Mouse (Mus musculus) midbrain, embryonic 11.5 days (tissue): Measurements from ENCODE around the gene Rnaseh2b. TPM values are rescaled to one million over a fixed set of nuclear protein-coding genes. Genes with fewer than 3 reads are reported as not detected.

Experiments
- ATAC-seq: fragments of 200-750 bp; cut with Nextera tagmentation; 2 replicates; pipeline ENCODE4 v1.8.0; 2017; ENCODE audit warnings: moderate TSS enrichment, moderate library complexity; ENCODE audit not compliant: low FRiP score
- DNase-seq: peaks from one replicate; pipeline ENCODE4 v3.0.0; 2015; ENCODE audit warnings: low spot score; ENCODE audit errors: missing footprints
- H3K27ac ChIP-seq: fragments of 300-500 bp; sonication (generic); 2 replicates; pipeline ENCODE4 v1.5.1; 2014; ENCODE audit warnings: low read depth, low read length
- H3K27me3 ChIP-seq: fragments of 300-500 bp; sonication (generic); 2 replicates; pipeline ENCODE4 v1.6.1; 2014; ENCODE audit warnings: mild to moderate bottlenecking, low read length, moderate library complexity, mixed read lengths; ENCODE audit not compliant: control insufficient read depth, insufficient read depth
- H3K36me3 ChIP-seq: fragments of 300-500 bp; sonication (generic); 2 replicates; pipeline ENCODE4 v1.6.1; 2014; ENCODE audit warnings: mild to moderate bottlenecking, low read length, moderate library complexity, mixed read lengths; ENCODE audit not compliant: control insufficient read depth, insufficient read depth
- H3K4me1 ChIP-seq: fragments of 300-500 bp; sonication (generic); 2 replicates; pipeline ENCODE4 v1.6.1; 2014; ENCODE audit warnings: low read length; ENCODE audit not compliant: control insufficient read depth, insufficient read depth
- H3K4me2 ChIP-seq: fragments of 300-500 bp; sonication (generic); 2 replicates; pipeline ENCODE4 v1.6.1; 2014; ENCODE audit warnings: mild to moderate bottlenecking, moderate library complexity
- H3K4me3 ChIP-seq: fragments of 300-500 bp; sonication (generic); 2 replicates; pipeline ENCODE4 v1.5.1; 2014; ENCODE audit warnings: low read depth, low read length
- H3K9ac ChIP-seq: fragments of 300-500 bp; sonication (generic); 2 replicates; pipeline ENCODE4 v1.6.1; 2014; ENCODE audit warnings: low read length
- H3K9me3 ChIP-seq: fragments of 300-500 bp; sonication (generic); 2 replicates; pipeline ENCODE4 v1.6.1; 2016; ENCODE audit warnings: low read length; ENCODE audit not compliant: control insufficient read depth
- WGBS: fragments of 180-500 bp; shearing (Covaris S2); extraction: QIAGEN DNeasy Blood & Tissue Kit; methylation state at CpG from one replicate; pipeline ENCODE4 v1.1.7; 2014; 5-methylcytosine and 5-hydroxymethylcytosine counted together
- polyA plus RNA-seq: library from polyadenylated mRNA; unstranded; fragments of >200 nt; fragmentation: Nextera tagmentation; extraction: Ambion mirVana; gene quantifications from 2 replicates; pipeline ENCODE4 v1.2.1, GENCODE M21; 2014

The Rnaseh2b gene
- polyA plus RNA-seq, 1 experiment from 2014 or later, result 78.1 TPM

DNA sequence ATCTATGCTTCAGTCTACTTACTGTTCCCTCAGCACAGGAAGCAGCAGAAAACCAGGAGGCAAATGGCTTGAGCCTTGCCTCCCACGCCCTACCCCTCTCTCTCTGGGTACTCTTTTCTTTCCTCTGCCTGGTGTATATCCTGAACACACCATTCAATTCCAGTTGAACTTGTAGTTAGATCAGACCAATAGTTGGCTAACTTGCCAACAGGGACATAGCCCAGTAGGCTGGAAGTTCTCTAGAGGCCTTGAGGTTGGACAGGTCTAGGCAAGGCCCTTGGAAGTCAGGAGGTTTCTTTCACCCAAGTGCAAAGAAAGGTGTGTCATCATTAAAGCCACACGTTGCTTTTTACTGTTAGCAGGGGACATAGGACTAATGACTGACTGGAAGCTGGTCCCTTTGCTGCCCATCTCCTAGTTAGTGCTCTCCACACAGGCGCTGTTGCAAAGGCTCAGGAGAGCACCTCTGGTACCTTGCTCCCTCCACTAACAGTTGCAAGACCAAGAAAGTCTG is 91.5 kb downstream of the Rnaseh2b start:
- H3K27ac ChIP-seq, result no peak overlapping the region
- no peaks in the 10 kb centered on the region for H3K36me3 ChIP-seq
- DNase-seq, result peak; percentile 70
- no peak for ATAC-seq
- WGBS, result 98% methylated on average over 3 of the region's 3 CpGs
- no peaks in the 10 kb centered on the region for H3K27me3 ChIP-seq
- H3K9ac ChIP-seq, result no peak overlapping the region
- H3K4me2 ChIP-seq, result no peak overlapping the region
- H3K4me3 ChIP-seq, result no peak overlapping the region
- H3K9me3 ChIP-seq, result no peaks in the 10 kb centered on the region
- H3K4me1 ChIP-seq, result no peaks in the 10 kb centered on the region

DNA sequence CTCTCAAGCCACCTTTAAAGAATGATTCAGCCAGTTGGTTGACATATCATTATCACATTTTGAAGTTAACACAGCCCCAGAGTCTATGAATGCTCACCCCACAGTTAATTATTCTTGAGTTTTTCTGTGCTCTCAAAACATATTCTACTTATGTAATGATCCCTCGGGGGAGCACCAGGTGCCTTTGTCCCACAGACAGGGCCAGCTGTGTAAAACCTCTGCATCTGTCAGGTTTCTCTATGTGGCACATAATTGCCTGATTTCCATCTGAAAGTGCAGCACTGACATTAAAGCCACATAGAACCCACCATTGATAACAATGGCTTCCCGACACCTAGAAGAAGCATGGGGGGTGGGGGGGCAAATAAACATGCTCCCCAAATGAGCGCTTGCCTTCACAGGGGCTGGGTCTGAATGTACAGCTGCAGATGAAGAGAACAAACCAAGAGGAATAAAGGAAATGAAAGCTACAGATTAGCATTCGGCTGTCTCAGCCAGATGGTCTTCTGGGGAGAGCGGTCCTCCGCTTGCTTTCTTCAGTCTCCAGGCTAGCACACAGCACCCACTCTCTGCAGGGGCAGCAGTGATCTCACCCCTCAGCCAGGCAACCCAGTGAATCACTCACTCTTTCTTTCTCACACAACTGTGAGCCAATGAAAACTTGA is 96.8 kb downstream of the Rnaseh2b start:
- peak; percentile 85 for DNase-seq

DNA sequence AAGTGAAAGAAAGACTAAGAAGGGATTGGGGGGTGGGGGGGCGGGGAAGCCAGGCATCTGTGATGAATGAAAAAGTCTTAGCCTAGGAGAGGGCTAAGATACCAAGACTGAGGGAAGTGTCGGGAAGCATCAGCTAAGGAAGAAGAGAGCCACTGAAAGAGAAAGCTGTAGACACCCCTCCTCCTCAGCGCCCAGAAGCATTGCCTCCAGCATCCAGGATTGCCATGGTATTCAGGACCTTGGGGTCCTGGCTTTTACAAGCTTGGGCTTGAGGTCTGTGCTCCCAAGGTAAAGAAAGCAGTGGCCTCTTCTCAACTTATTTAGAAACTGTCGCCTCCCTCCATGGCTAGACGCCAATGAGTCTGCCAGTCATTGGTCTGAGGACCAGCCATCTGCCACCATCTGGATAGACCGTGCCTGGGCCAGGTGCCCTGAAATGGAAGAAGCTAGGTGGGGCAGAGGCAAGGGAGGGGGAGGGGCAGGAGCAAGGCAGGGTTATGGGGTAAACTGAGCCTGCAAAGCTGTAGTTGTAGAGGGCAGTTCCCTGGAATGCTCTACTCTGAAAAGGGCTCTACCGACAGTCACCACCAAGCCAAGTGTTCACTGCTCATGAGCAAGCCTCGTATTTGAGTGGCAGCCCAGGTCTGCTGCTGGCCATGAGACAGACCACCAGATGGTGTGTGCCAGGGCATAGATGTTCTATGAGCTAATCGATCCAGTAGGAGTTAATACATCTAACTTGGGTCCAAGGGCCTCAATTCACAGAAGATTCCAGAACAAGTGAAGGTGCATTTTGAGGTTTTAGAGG is 97.5 kb downstream of the Rnaseh2b start:
- DNase-seq (peak; percentile 85), ATAC-seq (0 out of 2 replicates have a peak, but pooled peaks have one; percentile 44)
- 75% methylated on average over 9 of the region's 9 CpGs for WGBS
- Histone ChIP-seq H3K27me3 (no peaks in the 10 kb centered on the region), H3K9ac (no peak overlapping the region), H3K4me3 (no peak overlapping the region), H3K36me3 (no peaks in the 10 kb centered on the region), H3K4me2 (no peak overlapping the region), H3K27ac (peak overlapping the region; percentile 48), H3K9me3 (no peaks in the 10 kb centered on the region), H3K4me1 (peaks cover 8% of the 10 kb centered on the region)

More for the DNA sequence above, 96.8 kb downstream of the Rnaseh2b start:
- Histone ChIP-seq H3K4me2 (no peak overlapping the region; the same call in 1 of the 2 replicates), H3K9ac (no peak overlapping the region), H3K36me3 (no peaks in the 10 kb centered on the region), H3K27me3 (no peaks in the 10 kb centered on the region), H3K4me1 (peaks cover 8% of the 10 kb centered on the region), H3K4me3 (no peak overlapping the region), H3K9me3 (no peaks in the 10 kb centered on the region), H3K27ac (peak overlapping the region; percentile 48)
- peak; percentile 62 for ATAC-seq
- 40% methylated on average over 6 of the region's 6 CpGs for WGBS

DNA sequence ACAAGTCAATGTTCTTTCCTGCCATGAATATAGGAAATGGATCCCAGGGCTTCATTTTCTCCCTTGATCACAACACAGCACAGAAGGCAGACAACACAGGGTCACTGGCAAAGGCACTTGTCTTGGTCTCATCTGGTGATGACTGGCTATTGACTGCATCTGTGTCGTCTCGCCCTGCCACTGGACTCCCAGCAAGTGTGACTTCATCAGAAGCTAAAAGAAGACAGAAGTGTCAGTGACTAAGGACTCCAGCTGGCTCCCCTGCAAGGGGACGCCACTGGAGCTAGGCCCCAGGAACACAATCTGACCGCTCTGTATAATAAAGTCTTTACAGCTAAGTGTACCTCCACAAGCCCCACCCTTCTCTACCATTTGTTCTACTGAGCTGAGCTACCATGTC is 100.4 kb downstream of the Rnaseh2b start:
- ATAC-seq (no peak), DNase-seq (no peak)
- Histone ChIP-seq H3K27me3 (no peaks in the 10 kb centered on the region), H3K27ac (no peak overlapping the region), H3K9ac (no peak overlapping the region), H3K36me3 (no peaks in the 10 kb centered on the region), H3K4me1 (peaks cover 8% of the 10 kb centered on the region), H3K4me3 (no peak overlapping the region), H3K4me2 (no peak overlapping the region), H3K9me3 (no peaks in the 10 kb centered on the region)
- 81% methylated on average over 4 of the region's 4 CpGs for WGBS

DNA sequence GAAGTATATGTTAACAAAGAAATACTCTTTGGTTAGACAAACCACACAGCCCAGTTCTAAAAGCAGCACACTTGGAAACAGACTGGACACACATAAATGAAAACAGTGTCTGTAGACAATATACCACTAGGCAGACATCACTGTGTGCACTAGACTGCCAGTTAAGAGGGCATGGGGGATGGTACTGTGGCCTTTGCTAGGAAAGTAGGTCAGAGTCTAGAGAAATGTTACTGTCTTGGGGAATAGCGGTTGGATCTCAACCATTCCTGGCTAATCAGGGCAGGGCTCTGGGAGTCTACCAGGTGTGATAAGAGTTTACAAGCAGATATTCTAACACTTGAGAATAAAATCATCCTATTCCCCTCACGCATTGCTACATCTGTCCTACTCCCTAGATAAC is 103.0 kb downstream of the Rnaseh2b start:
- Histone ChIP-seq H3K4me2 (no peak overlapping the region), H3K9ac (no peak overlapping the region), H3K9me3 (no peaks in the 10 kb centered on the region), H3K36me3 (no peaks in the 10 kb centered on the region), H3K4me1 (no peaks in the 10 kb centered on the region), H3K27ac (no peak overlapping the region), H3K27me3 (no peaks in the 10 kb centered on the region), H3K4me3 (no peak overlapping the region)
- no peak for ATAC-seq
- 86% methylated on average over 2 of the region's 2 CpGs for WGBS
- no peak for DNase-seq

DNA sequence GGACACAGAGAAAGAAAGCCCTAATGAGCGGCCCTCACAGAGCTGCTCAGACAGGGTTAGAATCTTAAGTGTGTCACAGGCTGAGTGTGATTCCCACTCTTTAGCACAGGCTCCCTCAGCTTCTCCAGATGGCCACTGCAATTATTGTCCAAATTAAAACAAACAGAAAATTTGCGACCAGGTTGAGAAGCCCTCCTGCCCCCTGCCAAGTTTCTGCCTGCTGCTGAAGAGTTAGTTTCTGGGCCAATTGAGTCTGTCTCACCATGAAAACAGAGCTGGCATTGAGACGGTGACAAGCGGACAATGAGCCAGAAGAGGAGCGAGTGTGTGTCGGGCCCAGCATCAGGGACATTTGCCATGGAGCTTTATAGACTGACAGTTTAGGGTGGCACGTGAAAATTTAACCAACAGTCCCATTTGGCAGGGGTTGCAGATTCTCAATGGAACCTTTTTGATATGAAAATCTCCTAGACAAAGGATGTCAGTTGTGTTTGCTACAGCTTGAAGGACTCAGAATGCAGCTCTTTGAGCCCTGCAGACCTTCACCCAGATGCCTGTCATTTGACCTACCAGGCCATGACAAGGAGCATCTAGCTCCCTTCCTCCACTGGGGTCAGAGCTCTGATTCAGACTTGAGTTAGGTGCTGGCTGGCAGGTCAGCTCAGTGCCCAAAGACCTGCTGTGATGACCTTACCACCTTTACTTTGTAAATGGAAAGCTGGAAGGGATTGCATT is 123.8 kb downstream of the Rnaseh2b start:
- no peak overlapping the region for H3K9ac ChIP-seq
- peaks cover 2% of the 10 kb centered on the region; the same call in 1 of the 2 replicates for H3K9me3 ChIP-seq
- peak; percentile 82 for ATAC-seq
- H3K4me3 ChIP-seq, result no peak overlapping the region
- WGBS, result 44% methylated on average over 7 of the region's 7 CpGs
- H3K4me1 ChIP-seq, result peaks cover 8% of the 10 kb centered on the region
- no peaks in the 10 kb centered on the region for H3K27me3 ChIP-seq
- peak overlapping the region; percentile 50 for H3K27ac ChIP-seq
- H3K4me2 ChIP-seq, result no peak overlapping the region
- no peaks in the 10 kb centered on the region for H3K36me3 ChIP-seq
- DNase-seq, result peak; percentile 86

DNA sequence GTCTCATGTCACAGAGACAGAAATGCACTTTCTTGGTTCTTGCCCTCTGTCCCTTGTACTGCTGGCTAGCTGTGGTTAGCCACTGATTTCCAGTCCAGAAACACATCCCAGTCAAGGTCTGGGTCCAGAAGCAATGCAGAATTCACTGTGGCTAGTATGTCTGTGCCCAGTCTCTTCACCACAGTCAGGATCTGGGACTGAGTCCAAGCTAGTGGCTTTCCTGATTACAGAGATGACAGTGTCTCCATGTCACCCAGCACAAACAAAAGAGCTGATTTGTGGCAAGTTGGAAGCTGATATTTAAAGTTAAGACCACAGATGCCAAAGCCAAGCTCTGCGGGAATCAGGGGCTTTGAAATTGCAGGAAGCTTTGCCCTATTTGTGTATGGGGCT is 124.3 kb downstream of the Rnaseh2b start:
- Histone ChIP-seq H3K4me2 (no peak overlapping the region), H3K36me3 (no peaks in the 10 kb centered on the region), H3K27me3 (no peaks in the 10 kb centered on the region), H3K9me3 (peaks cover 2% of the 10 kb centered on the region; the same call in 1 of the 2 replicates), H3K4me3 (no peak overlapping the region), H3K4me1 (peaks cover 8% of the 10 kb centered on the region), H3K27ac (peak overlapping the region; percentile 50), H3K9ac (no peak overlapping the region)
- peak; percentile 86 for DNase-seq
- ATAC-seq, result no peak
- 66% methylated on average over 1 of the region's 1 CpGs for WGBS

DNA sequence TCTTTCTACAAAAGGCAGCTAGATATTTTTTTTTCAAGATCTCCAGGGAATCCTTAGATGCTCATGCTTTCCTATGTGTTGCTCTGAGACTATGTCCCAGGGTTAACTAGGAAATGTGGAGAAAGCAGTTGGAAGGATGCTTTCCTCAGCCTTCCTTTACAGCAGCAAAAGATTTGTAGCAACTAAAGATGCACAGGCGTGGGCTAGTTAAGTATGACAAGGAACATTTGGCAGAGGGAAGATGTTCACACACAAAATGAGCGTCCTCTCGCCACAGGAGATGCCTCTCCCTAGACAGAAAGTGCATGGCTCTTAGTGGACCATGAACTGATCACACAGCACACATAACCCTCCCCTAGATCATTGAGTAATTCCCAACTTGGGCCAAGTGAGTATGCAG is 125.1 kb downstream of the Rnaseh2b start:
- no peaks in the 10 kb centered on the region for H3K36me3 ChIP-seq
- no peak overlapping the region for H3K4me2 ChIP-seq
- ATAC-seq, result no peak
- WGBS, result 90% methylated on average over 3 of the region's 3 CpGs
- DNase-seq, result no peak
- H3K27me3 ChIP-seq, result no peaks in the 10 kb centered on the region
- no peaks in the 10 kb centered on the region for H3K9me3 ChIP-seq
- no peak overlapping the region for H3K4me3 ChIP-seq
- H3K4me1 ChIP-seq, result peaks cover 8% of the 10 kb centered on the region
- H3K9ac ChIP-seq, result no peak overlapping the region
- H3K27ac ChIP-seq, result no peak overlapping the region
